Mouse (Mus musculus): ENCODE data around the gene Nt5c3.

Nt5c3 gene

GRCm38 (mm10) chr6:56834769-56835168, 89.0 kb downstream of the Nt5c3 start:
- DNase-seq: no peak

GRCm38 (mm10) chr6:56832830-56833229, 90.9 kb downstream of the Nt5c3 start:
- no peak for DNase-seq

GRCm38 (mm10) chr6:56832407-56832796, 91.3 kb downstream of the Nt5c3 start:
- no peak for DNase-seq

Data from right cerebral cortex, postnatal 14 days (tissue).